Mouse (Mus musculus): ENCODE data around the gene Synpr. TPM values are rescaled to one million over a fixed set of nuclear protein-coding genes. Genes with fewer than 3 reads are reported as not detected.
"Not testable (repeated sequence)": the region's sequence is repeated elsewhere in the genome, so short reads cannot be mapped to it uniquely, and the experiment has no call there.

Synpr gene
- total RNA-seq (2021), result 100 to 1,000 TPM; 178 to 179 TPM
- long read RNA-seq, experiment 1, partial matches to known transcripts, result 20 of 24 reads
- long read RNA-seq, experiment 1, other reads (novel, unspliced or antisense), result 1 of 24 reads
- long read RNA-seq, experiment 2, transcript Synpr-202 (5 exons, 2,576 nt), result major isoform, 5 of 38 reads
- long read RNA-seq, experiment 2, partial matches to known transcripts, result 21 of 38 reads
- long read RNA-seq, experiment 2, other reads (novel, unspliced or antisense), result 12 of 38 reads

GRCm38 (mm10) chr14:13284091-13284844 lies at the start of gene Synpr:
Synpr (plus strand) TSS chr14:13284780.
- H3K4me3 ChIP-seq, result peak within 1 kb of the TSS; percentile 63
- DNase-seq (ENCODE audit: low spot score in 2 of 2), result peak; percentile 78 to 82
- H3K27ac ChIP-seq, result peak within 1 kb of the TSS; percentile 90
- no peak for TF ChIP-seq CTCF (conservative IDR thresholded peaks at IDR 0.05)

- peak; percentile 20 to 60 for DNase-seq (ENCODE audit: low spot score in 2 of 2)
- no peak overlapping the region for H3K4me3 ChIP-seq
These were observed 47.7 kb upstream of the Synpr start for GRCm38 (mm10) chr14:13236929-13237328.

GRCm38 (mm10) chr14:13247431-13247830 lies 37.1 kb upstream of the Synpr start:
- DNase-seq (ENCODE audit: low spot score in 2 of 2), result no peak
- TF ChIP-seq CTCF (conservative IDR thresholded peaks at IDR 0.05), result no peak
- Histone ChIP-seq H3K27ac (no peak overlapping the region), H3K4me3 (no peak overlapping the region)

More at GRCm38 (mm10) chr14:13236929-13237328, 47.7 kb upstream of the Synpr start:
- peak; percentile 86 for TF ChIP-seq CTCF (conservative IDR thresholded peaks at IDR 0.05)
- no peak overlapping the region for H3K27ac ChIP-seq

DNA sequence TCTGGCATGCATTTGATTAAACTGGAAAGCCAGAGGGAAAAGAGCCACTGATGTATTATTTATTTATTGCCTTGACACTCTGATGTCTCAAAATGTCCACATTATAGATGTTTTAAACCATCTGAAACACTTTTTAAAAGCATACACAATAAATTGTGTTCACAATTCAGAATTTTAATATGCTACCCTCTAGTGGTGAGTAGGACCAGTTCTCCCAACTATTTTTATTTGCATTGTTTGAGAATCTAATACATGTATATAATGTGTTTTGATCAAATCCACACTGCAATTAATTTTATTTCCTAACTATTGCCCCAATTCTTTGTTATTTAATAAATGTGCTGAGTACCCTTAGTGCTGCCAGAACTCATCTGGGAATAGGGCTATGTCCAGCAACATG lies 35.2 kb upstream of the Synpr start:
- Histone ChIP-seq H3K27ac (no peak overlapping the region), H3K4me3 (no peak overlapping the region)
- no peak for DNase-seq (ENCODE audit: low spot score in 2 of 2)
- TF ChIP-seq CTCF (conservative IDR thresholded peaks at IDR 0.05), result peak; percentile 72

DNA sequence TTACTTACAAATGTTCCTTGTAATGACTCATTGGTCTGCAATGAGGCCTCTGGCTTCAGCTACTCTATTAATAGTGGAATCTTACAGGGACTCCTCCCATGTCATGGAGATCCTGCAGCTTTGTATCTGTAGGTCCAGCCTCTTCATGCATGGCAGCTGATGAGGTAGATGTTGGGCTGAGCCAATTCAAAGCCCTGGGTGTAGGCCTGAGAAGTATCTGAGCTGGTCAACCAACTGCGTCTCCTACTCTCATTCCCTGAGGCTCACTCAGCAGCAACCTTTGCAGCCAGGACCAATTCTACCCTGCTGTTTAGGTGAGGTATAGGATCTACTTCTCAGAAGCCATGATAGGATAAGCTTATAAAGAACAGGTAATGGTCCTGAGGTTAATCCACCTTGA lies 32.0 kb upstream of the Synpr start:
- H3K27ac ChIP-seq, result no peak overlapping the region

DNA sequence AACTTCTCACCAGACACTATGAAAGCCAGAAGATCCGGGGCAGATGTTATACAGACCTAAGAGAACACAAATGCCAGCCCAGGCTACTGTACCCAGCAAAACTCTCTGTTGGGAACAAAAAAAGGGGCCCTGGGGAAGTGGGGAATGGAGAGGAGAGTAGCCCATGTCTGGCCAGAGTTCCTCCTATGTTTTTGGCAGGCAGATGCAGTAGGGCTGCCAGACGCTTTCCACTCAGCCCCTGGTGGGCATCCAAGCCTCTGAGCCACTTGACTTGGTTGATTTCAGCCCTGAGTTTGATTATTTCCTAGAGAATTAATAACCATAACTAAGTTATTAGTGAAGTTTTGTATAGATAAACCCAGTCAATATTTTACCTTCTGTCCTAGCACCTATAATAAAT lies 29.8 kb upstream of the Synpr start:
- H3K4me3 ChIP-seq; H3K27ac ChIP-seq; DNase-seq (ENCODE audit: low spot score in 2 of 2): not testable (repeated sequence)

More for the DNA sequence above, 32.0 kb upstream of the Synpr start:
- TF ChIP-seq CTCF (conservative IDR thresholded peaks at IDR 0.05), result no peak
- no peak for DNase-seq (ENCODE audit: low spot score in 2 of 2)
- no peak overlapping the region for H3K4me3 ChIP-seq

DNA sequence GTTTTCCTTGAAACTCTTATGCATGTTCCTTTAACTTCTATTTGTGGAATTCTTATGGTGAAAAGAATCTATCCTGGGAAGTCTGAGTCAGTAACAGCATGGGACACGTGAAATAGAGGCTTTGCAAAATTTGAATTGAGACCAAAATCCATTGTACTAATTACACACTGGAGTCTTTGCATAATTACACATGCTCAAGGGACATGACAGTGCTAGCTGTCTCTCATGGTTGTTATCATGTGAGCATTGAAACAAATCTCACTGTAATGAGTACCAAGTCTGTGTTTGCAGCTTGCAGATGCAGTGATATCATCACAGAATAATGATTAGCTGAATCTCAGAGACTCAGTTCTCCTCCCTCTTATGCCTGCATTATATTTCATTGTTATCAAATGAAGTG lies 22.2 kb upstream of the Synpr start:
- TF ChIP-seq CTCF (conservative IDR thresholded peaks at IDR 0.05), result no peak
- H3K27ac ChIP-seq, result no peak overlapping the region

GRCm38 (mm10) chr14:13266331-13266730 lies 18.2 kb upstream of the Synpr start:
- peak; percentile 24 for TF ChIP-seq CTCF (conservative IDR thresholded peaks at IDR 0.05)
- H3K4me3 ChIP-seq, result no peak overlapping the region
- H3K27ac ChIP-seq, result peak overlapping the region; percentile 25; the same call in 1 of the 2 replicates
- peak in 1 of 2 experiments; percentile 40 for DNase-seq (ENCODE audit: low spot score in 2 of 2)

More for the DNA sequence above, 22.2 kb upstream of the Synpr start:
- H3K4me3 ChIP-seq, result no peak overlapping the region
- no peak for DNase-seq (ENCODE audit: low spot score in 2 of 2)

DNA sequence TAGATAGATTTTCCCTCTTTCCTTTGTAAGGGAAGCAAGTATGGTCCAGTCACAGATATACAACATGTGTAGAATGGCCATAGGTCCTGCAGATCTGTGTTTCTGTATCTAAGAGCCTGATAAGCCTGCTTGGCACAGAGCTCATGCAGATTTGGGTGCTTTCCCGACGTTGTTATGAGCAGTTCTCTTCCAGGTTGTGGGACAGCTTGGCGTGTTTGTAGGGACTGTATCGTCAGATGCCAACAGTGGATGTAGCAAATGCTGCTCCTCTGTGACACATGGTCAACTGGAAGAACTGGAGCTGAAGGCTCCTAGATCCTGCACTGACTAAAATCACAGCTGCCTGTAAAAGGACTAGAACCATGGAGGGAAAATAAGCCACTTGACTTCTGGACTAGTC lies 17.4 kb upstream of the Synpr start:
- DNase-seq (ENCODE audit: low spot score in 2 of 2), result peak in 1 of 2 experiments; percentile 59
- no peak for TF ChIP-seq CTCF (conservative IDR thresholded peaks at IDR 0.05)
- H3K27ac ChIP-seq, result peak overlapping the region; percentile 24
- H3K4me3 ChIP-seq, result no peak overlapping the region

DNA sequence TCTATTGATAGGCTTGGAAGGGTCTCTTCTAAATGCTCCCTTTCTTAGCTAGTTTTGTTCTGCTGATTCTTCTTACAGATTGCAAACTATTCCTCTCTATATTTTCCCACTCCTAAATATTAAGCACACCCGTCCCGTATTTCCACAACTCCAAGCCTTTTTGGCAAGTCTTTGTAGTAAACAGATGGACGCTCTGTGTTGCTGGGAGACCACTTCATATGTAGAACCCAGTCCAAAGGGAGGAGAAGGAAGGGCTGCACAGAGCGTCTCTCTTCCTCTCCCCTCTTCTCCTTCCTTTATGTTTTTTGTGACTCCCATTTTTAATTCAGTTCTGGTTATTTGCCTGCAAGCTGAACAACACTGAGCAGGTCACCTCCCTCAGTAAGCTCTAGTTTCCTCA lies 1.4 kb upstream of the Synpr start:
- no peak for TF ChIP-seq CTCF (conservative IDR thresholded peaks at IDR 0.05)
- peak; percentile 28 to 39 for DNase-seq (ENCODE audit: low spot score in 2 of 2)
- peak overlapping the region; percentile 63; the same call in 1 of the 2 replicates for H3K4me3 ChIP-seq
- H3K27ac ChIP-seq, result peak overlapping the region; percentile 54; the same call in 1 of the 2 replicates

DNA sequence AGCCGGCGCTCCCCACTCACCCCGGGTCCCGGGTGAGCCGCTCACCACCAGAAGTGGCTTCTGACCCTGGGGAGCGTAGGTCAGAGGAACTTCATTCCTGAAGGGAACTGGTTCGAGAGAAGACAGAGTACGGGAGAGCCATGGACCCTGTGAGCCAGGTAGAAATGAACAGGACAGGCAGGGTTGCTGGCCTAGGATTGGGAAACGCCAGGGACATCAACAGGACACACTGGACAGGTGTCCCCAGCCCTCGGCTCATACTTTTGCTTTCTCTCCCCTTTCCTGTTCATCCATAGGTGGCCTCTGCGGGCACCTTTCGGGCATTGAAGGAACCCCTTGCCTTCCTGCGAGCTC lies 242 bp downstream of the Synpr start:
- Histone ChIP-seq H3K4me3 (peak overlapping the region; percentile 63), H3K27ac (peak overlapping the region; percentile 90)
- TF ChIP-seq CTCF (conservative IDR thresholded peaks at IDR 0.05), result no peak
- DNase-seq (ENCODE audit: low spot score in 2 of 2), result no peak

DNA sequence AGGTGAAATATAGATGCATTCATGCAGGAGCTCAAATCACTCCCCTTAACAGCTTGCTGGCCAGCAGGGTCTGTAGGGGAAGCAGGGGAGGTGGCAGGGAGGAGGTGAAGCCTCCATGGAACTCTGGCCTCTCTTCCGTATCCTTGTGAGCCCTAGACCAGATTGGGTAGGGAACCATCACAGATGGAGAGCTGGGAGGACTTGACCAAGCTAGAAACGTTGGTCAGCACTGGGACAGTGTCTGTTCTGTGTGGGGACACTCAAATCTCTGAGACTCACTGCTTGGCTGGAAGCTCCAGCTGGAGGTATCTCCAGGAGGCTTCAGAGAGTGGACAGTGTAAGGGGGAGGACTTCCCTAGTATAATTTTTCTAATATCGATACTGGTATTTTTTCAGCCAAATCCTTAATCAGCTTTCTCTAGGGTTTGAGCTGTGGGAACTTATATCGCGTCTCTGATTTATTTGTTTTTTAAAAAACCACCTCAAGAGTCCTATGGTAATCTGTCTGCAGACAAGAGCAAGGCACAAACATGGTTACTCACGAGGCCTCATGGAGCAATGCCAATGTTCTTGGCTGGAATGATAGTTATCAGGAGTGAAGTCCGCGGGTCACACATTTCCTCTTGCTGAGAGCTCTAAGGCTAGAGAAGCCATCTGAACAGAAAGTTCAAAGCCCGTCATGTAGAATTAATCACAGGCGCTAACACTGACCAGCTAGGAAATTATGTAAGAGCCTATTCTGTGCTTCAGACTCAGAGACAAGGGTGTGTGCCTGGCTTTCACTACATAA lies 956 bp downstream of the Synpr start:
- Histone ChIP-seq H3K27ac (peak overlapping the region; percentile 90), H3K4me3 (peak overlapping the region; percentile 63)
- no peak for TF ChIP-seq CTCF (conservative IDR thresholded peaks at IDR 0.05)
- DNase-seq (ENCODE audit: low spot score in 2 of 2), result no peak

DNA sequence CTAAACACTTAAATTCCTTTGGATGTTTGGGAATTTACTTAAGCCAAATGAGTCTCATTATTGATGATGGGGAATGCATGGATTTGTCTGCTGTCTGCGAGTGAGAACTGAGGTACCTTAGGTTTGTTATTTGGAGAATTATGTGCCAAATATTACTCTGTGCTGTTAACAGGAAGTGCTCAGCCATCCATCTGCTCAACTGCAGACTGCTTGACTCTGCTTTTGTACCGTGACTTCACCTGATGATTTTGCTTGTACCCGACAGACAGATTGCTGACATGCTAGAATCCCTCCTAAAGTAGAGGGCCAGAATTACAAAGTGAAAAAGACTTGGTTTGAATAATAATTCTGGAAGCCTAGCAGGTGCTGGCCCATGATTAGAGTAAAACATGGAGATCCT lies 9.6 kb downstream of the Synpr start:
- Histone ChIP-seq H3K27ac (no peak overlapping the region), H3K4me3 (no peak overlapping the region)
- no peak for TF ChIP-seq CTCF (conservative IDR thresholded peaks at IDR 0.05)
- DNase-seq (ENCODE audit: low spot score in 2 of 2), result no peak
